Mouse (Mus musculus): ENCODE measurements around the gene Sod3. TPM values are rescaled to one million over a fixed set of nuclear protein-coding genes. Genes with fewer than 3 reads are reported as not detected.

The Sod3 gene
- polyA plus RNA-seq, 1 experiment from 2014 or later = 1.4 TPM

Other genes starting within 250 kb of the Sod3 start
- gene Dhx15, start 173.3 kb upstream of the Sod3 start, polyA plus RNA-seq (2015; fragmentation: Nextera tagmentation; extraction: Ambion mirVana) = 169 and 188 TPM in 2 replicates
- 12.5 and 13.5 TPM in 2 replicates for gene Ccdc149, start 107.7 kb downstream of the Sod3 start, polyA plus RNA-seq (2015; fragmentation: Nextera tagmentation; extraction: Ambion mirVana)
- gene Lgi2, start 202.7 kb downstream of the Sod3 start, polyA plus RNA-seq (2015; fragmentation: Nextera tagmentation; extraction: Ambion mirVana) = 2.0 and 2.7 TPM in 2 replicates